Mouse (Mus musculus): ENCODE measurements at regions not wholly inside any gene's neighbourhood (a gene's known extent, or its start where the extent isn't known, plus 50 kb on each side); places are given as distances from the start of the nearest gene placed in this dataset.
"Not testable (repeated sequence)": the region's sequence is repeated elsewhere in the genome, so short reads cannot be mapped to it uniquely, and the experiment has no call there.

DNA sequence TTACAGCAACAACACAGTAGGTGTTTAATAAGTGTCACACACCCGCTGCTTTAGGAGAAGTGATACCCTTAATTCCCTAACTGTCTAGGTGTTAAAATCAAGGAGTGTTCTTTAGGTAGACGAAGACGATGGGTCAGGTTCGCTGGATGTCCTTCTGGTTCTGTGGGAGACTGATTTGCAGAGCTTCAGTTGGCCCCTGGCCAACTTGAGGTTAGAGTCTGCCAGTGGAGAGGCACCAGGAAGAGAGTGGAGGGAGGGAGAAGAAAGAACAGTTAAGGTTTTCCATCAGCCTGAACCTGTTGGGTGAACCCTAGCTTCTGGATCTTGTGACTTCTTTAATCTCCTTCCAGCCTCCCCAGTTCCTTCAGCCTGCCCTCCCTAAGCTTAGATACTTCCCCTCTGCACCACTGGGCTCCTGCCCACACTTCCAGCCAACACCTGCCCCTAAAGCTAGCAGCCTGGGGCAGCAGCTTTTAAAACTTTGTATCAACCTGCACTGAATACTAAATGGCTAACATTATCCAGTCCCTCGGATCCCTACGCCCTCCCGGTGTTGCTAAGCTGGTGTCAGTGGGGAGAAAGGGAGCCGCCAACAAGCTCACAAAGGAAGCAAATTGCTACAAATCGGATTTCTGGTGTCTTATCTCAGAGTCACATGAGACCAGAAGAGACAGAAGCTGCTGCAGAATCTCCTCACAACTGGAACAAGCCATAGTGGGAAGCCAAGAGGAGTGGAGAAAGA is 62.1 kb upstream of the Adgrl1 start:
- peak; percentile 36 for DNase-seq

GRCm38 (mm10) chr8:83829851-83830250 is 70.1 kb upstream of the Adgrl1 start:
- DNase-seq, result no peak

- DNase-seq, result no peak
Measured at GRCm38 (mm10) chr8:83824925-83825680, 74.8 kb upstream of the Adgrl1 start.

GRCm38 (mm10) chr8:83819086-83819485 is 78.0 kb upstream of the Adgre5 start:
- no peak for DNase-seq

DNA sequence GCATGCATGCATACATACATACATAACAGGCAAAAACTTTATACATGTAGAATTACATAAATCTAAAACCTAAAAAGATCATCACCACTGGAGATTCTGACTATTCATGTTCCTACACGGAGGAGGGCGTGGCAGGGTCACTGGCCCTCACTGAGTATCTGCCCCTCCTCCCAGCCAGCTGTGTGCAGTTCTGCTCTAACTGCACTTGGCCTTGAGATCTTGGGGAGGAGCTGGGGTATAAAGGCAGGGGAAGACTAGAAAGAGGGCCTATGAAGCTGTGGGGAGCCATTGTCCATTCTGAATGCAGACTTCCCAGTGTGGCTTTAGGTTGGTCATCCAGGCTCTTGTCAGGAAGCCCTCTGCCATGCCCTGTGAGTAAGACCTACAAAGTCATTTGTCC is 69.5 kb upstream of the Adgre5 start:
- no peak for DNase-seq

GRCm38 (mm10) chr8:83805612-83806011 is 64.5 kb upstream of the Adgre5 start:
- DNase-seq, result peak; percentile 16

- DNase-seq, result not testable (repeated sequence)
Measured at GRCm38 (mm10) chr8:83803312-83803711, 62.2 kb upstream of the Adgre5 start.

DNA sequence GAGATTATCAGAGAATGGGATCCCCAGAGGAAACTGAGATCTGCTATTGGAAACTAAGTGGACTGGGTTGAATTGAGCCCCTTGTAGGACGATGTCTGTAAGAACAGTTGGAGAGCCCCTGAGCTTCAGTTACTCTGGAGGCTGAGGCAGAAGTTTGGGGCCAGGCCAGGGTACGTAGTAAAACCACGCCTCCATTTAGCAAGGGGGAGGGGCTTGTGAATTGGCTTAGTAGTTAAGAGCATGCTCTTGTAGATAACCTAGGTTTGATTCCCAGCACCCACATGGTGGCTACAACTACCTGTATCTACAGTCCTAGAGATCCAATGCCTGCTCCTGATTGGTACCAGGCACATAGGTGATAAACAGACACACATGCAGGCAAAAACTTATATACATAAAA is 61.4 kb upstream of the Adgre5 start:
- no peak for DNase-seq

GRCm38 (mm10) chr8:83799607-83799950 is 58.5 kb upstream of the Adgre5 start:
- no peak for DNase-seq

- no peak for DNase-seq
Measured at GRCm38 (mm10) chr8:83798881-83799606, 57.9 kb upstream of the Adgre5 start.

DNA sequence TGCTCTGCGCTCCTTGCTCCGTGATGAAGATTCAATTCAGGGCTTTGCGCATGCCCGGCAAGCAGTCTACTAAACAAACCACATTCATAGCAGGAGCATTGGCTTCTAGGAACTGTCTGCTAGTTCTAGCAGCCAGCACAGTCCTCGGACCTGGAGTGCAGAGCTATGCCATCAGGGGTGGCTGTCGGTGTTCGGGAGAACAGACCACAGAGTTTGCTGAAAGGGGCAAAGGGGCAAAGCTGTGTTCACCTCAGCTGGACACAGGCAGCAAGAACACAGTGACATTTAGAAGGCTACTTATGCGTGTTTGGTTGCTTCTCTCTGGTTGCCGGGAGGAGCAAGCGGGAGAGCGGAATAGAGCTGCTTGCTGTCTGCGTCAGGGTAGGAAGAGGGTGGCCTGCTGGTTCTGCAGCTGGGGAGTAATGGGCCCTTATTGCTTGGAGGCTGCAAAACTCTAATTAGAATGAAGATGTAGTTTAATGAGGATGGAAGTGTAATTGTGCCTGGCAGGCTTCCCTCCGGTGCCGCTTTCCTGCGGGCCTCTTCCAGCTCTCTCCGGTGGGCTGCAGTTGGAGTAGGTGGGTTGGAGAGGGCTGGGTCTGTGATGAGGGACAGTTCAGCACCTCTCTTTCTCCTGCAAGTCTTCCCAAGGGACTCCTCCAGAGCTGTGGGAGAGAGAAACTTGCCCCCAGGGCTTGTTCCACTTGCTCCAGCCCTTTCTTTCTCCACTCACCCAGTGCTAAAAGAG is 52.5 kb upstream of the Adgre5 start:
- DNase-seq, result no peak
